Mouse (Mus musculus): ENCODE measurements at regions not wholly inside any gene's neighbourhood (a gene's known extent, or its start where the extent isn't known, plus 50 kb on each side); places are given as distances from the start of the nearest gene placed in this dataset.
"Not testable (repeated sequence)": the region's sequence is repeated elsewhere in the genome, so short reads cannot be mapped to it uniquely, and the experiment has no call there.

DNA sequence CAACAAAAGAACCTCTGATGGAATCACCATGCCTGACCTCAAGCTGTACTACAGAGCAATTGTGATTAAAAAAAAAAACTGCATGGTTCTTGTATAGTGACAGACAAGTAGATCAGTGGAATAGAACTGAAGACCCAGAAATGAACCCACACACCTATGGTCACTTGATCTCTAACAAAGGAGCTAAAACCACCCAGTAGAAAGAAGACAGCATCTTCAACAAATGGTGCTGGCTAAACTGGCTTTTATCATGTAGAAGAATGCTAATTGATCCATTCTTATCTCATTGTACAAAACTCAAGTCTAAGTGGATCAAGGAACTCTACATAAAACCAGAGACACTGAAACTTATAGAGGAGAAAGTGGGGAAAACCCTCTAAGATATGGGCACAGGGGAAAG is 284.8 kb upstream of the Shh start:
- not testable (repeated sequence) for DNase-seq

DNA sequence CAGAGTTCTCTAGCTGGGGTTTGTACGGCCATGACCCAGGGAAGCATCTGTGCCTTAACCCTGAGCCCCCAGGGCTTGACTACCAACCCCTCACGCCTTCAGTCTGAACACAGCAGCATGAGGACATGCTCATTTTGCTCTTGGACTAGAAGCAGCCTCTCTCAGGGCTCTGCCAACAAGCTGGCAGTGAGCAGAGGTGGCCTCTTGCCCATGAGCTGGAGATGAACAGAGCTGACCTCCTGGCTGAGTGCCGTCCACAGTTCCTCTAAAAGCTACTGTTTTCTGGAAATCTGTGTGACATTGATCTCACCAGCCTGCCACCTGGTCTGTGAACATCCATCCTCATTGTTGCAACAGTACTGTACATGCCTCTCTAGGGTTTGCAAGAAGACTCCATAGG is 267.7 kb upstream of the Shh start:
- peak; percentile 95 to 97 for DNase-seq

DNA sequence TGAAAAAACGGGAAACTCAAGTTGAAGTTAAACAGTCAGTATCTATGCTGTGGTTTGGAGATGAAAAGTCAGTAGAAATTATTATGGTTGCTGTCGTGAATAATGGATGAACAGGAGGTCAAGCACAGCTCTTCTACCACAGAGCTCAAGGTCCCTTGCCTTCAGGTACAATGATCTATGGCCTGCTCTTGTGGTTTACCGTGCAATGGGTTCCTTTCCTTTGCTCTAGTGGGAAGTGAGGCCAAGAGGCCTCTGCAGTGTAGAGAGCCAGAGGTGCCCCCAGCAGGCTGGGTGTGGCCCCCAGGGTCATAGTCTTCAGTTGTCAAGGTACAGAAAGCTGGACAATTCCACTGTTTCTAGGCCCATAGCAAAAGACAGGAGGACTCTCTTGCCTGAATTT is 255.0 kb upstream of the Shh start:
- DNase-seq: no peak

DNA sequence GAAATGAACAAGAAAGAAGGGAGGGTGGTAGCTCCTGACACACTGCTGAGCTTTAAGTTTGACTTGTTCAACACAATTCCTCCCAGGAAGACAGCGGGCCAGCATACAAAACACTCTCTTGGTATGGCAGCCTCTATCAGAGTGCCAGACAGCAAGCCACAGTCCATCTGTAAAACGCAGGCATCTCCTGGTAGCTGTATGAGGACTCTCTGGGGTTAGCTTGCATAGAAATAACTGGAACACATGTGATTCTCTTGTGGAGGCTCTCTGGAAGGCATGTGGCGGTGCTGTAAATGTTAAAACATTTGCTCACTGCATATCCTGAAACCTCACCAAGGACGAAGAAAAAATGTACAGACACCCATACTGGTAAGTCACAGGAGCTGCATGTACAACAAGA is 247.9 kb upstream of the Shh start:
- no peak for DNase-seq

DNA sequence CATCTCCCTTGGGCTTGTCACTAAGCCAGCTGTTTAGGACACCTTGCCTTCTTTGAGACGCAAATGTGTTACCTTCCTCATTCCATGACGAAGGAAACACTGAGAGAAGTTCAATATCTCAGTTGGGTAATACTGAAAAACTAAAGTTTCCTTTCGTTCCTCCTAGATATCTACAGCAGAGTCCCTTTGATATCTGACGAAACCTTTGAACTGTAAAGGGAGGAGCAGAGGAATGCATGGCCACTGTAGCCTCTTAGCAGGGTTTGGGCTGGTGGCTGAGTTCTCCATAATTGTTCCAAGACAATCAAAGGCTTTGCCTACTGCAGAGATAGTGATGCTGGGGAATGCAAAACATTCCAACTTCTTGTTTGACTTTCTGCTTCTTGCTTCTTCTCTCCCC is 243.5 kb upstream of the Shh start:
- no peak for DNase-seq

DNA sequence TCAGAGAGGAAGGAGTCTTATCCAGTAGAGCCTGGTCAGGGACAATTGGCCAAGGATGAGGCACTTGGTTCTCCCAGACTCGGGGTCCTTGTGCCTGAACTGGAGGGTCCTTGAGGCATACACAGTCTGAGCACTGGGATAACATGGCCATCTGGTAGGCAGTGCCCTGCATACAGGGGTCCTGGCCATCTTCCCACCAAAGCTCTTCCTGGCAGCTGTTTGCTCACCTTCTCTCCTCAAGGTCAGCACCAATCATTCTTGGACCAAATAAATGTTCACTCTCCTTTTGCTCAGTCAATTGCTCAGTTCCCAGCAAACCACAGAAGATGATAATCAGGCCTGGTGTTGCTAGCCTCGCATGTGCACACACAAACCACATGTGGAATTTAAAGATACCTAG is 242.6 kb upstream of the Shh start:
- peak; percentile 43 to 54 for DNase-seq

DNA sequence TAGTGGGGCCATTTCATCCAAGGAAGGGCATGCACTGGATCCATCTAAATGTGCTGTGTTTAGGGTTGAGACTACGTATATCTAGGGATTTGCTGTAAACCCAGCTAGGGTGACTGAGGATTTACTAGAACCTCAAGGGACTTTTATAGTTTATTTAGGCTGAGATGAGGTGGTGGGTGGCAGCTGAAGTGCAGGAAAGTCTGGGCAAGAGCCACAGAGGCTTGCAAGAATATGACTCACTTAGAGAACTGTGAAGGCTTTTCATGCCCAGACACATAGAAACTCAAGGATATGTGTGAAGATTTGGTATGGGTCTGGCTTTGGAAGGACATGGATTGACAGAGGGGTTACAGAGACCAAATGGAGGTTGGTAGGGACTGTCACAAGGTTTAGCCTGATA is 237.3 kb upstream of the Shh start:
- no peak for DNase-seq

DNA sequence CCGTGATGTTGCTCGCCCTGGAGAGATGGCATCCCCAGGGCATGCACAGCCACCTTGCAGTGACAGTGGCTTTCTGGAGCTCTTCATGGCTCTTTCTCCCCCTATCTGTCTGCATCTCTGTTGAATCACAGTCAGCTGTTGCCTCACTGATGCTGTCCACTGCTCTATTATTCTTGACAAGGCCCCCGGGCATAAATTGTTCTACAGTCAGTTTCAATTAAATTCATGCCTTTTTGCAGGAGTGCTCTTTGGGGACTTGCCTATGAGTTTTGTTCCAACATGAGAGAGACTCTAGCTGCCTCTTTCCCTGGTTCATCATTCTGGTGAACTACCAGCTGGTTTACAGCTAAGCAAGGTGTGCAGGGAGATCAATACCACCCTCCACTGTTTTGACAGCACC is 229.9 kb upstream of the Shh start:
- DNase-seq: no peak

DNA sequence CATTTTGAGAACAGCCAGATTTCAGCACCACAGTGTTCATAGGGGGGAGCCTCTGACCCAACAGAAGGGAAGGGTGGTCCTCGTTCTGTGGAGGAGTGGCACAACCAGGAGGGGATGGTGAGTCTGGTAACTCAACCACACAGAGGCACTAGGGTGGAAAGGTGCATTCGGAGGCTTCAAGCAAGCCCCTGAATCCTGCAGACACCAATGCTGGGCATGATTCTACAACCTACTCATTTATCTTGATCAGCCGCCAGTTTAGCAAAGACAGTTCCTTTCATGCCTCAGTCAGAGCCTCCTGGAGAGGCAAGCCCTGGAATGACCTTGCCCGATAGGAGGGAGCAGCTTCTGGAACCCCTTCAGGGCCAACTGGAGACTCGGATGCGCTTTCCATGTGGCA is 223.1 kb upstream of the Shh start:
- DNase-seq: peak; percentile 17 to 18

DNA sequence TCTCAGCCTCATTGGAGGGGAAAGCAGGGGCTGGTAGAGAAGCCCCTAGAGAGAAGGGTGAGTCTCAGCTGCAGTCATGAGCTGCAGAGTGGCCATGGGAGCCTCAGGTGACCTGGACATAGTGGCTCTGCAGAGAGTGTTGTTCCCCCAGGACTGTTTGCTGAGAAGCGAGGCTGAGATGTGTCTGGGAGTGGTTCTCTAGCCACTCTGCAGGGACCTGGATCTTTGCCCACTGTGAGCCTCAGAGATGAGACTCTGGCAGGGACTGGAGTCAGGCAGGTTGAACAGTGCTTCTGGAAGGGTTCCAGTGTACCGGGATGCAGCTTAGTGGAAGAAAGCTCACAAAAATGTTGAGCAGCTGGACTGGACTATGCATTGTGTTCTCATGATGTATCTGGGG is 222.6 kb upstream of the Shh start:
- DNase-seq: peak; percentile 88 to 89

DNA sequence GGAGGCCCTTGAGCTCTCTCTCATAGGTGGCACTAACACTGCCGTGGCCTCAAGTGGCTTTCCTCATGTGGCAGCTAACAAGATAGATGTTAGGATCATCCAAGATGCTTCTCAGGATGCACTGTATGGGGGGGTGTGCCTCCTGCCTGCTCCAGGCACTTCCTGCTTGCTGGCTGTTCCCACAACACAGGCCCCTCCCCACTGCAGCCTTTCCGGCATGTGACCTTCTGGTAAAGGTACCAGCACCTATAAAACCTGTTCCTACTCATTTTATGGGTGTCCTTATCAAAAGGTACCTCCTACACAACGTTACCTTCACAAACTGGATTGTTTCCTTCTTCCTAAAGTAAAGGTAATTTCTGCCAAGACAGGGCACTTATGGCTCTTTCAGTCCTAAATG is 222.1 kb upstream of the Shh start:
- no peak for DNase-seq

DNA sequence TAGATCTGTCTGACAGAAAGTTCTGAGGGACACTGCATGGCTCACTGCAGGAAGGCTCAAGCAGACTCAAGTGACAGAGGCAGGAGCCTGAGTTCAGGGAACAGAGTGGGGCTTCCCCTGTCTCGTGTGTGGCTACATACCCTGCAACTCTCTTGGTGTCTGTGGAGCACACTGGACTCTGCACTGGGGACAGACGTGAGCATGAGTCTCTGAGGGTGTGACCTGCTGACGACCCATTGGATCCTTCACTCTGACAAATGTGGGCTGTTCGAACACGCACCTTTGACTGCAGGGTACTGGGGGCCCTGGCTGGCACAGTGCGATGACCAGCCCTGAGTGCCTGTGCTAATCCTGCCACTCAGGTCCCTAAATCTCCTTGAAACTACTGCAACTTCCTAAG is 215.8 kb upstream of the Shh start:
- no peak for DNase-seq

DNA sequence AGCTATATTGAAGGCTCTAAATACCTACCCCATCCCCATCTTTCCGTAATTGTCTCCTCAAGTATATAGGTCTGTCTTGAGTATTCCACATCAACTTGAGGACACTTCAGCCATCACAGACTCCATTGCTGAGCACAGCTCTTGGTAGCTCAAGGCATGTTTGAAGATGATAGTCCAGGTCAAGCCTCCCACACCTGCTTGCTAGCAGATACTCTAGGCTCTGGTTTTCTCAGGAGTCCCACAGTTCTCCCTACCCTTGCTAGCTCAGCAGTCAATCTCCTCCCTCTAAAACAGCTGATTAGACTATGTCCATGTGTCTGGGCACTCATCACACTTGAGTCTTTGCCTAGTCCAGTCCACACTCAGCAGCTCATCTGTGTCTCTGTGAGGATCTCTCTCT is 213.3 kb upstream of the Shh start:
- DNase-seq: no peak

DNA sequence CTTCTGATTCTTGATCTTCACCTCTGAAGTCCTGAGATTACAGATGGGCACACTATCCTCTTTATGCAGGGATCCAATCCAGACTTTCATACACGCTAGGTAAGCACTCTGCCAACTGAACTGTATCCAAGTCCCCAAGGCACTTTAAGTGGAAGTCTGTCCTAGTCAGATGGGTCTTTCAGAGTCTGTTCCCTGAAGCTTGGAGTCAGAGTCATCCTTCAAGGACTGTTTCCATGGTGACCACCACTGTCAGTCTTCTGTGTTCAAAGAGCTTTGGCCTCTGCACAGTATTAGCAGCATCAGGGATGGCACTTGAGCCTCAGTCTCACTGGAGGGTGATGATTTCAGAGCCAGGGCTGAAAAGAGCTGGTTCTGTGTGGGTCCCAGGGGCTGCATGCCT is 212.7 kb upstream of the Shh start:
- DNase-seq: peak; percentile 80 to 86

DNA sequence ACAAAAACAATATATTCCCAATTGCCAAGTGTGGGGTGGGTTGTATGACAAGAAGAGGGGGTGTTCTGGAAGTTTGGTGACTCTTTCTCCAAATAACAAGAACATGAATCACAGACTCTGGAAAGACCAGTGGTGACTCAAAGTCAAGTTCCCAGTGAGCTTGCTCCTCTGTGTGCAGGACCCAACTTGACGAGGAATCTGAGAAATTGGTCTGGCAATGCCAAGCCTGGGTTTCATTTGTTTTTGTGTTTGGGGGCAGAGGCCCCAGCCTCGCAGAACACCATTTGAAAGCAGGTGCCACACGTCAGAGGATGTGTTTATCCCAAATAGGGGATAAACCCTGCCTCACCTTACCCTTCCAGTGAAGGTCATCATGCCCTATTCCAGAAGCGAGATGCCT is 163.1 kb upstream of the Shh start:
- no peak for DNase-seq

DNA sequence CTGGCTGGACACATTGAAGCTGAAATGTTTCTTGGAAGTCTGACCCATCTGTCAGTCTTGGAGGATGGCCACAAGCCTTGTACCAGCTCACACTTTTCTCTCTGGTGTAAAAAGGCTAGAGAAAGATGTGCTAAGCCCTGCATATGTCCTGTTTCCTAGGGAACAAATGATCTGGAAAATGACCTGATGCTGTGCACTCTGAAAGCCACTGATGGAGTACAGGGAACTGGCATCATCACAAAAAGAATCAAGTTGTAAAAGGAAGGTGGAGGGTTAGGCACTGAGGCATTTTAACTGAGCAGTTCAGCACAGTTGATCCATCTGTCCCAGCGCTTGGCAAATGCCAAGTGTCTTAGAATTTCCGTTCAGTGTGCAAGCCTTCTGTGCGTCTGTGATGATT is 144.8 kb upstream of the Shh start:
- DNase-seq: peak; percentile 83 to 87

DNA sequence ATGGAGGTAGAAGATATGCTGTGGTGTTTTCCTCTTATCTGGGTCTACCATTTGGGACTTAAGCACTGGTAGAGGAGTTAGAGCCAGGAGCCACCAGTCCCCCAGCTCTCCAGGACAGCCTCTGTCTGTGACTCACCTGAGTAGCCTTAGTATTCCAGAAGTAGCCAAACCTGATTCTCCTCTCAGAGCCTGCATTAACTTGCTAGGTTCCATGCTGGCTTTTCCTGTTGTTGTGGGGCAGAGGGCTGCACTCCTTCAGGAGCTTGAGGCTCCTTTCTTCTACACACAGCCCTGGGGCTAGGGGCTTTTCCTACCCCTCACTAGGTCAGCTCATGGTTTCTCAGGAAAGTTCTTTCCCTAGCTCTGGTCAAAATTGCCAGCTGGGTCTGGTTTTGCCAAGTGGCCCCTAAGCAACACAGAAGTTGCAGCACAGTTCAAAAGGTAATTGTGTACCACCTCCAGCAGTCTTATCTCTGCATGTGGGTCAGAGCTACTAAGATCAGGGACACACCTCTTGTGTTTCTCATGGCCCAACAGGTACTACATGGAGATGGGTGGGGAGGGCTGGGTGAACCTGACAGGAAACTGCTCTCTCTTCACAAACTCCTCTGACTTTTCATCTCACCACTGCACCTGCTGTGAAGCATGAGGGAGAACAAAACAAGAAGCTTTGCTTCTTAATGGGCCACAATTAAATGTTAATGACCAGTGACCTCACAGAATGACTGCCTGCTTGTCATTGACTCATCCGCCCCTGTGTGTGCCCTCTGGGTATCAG is 129.7 kb upstream of the Shh start:
- DNase-seq: no peak

DNA sequence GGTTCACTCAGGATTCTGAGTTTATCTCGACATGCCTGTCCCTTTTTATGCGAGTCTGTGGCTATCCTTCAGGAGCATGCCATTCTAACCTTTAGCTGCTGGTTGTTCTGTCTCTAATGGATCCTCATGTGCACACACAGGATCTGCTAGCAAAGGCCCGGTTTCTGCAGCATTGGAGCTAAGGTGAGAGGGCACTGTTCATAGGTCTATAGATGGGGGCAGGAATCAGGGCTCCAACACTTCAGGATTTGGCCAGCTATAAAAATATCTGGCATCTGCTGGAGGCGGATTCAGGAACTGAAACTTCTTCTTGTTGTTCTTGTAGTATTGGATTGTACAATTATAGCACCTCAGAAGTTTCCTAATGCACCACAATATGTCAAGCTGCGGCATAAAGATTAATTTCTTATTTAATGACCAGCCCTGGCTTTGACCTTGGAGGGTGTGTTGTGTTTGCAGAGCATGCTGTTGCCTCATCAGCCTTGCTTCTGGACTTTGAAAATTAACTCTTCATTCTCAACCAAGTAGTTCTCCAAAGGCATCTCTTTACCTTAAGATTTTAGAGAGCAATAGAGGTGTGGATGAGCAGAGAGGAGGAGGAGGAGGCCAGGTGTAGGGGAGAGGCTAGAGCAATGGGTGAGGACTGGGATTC is 104.4 kb upstream of the Shh start:
- no peak for DNase-seq

DNA sequence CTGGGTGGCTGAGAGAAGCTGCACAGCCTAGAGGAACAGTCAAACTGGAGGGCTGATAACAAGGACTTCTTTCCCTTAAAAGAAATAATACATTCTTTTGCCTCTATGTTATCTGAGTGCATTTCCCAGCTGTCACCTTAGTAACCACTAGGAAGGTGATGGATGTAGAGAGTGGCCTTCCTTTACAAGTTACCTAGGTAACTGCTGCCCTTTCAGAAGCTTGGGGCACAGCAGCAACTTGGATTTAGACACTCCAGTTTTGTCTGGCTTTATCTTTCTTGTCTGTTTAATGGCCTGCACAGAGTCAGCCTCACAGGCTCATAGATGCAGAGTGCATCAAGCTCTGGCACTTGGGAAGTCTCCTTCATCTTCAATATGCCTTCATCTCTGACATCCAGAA is 101.4 kb upstream of the Shh start:
- no peak for DNase-seq

DNA sequence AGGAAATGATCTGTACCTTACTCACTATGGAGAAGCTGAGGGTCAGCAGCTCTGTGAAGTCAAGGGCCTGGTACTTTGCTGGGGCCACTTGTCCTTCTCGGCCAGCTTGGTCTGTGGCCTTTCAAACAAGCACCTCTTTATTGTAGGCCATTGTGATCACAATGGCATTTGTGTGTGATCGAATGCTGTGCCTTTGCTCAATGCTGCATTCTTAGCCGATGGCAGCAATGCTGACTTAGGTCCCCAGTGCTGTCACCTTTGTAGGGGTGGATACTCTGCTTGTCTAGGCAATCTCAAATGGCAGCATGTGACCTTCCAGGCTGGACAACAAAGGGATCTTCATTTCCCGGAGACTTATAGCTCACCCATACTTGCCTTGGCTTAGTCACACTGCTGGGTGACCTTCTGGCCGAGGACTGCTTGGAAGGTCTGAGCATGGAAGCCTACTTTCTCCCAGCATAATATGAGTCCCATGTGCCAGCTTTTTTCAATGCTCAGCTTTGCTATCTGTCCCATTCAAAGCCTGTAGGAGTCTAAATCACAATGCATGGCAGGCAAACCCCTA is 100.4 kb upstream of the Shh start:
- no peak for DNase-seq

DNA sequence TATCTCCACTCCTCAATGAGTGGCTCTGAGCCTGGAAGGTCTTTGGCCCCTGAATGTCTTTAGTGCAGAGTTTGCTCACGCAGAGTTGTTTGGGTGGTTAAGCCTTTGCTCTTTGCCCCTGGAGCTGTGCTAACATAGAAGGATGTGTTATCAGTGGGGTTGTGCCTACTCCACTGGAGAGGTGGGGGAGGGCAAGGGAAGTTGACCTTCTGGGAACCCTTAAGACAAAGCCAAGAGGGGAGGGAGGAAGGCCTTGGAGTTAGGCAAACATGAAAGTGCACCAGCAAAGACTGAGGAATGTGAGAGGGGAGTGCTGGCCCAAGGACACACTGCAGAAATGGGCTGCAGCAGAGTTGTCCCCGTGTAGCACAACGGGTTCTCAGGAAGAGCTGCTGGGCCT is 96.3 kb upstream of the Shh start:
- DNase-seq: no peak

DNA sequence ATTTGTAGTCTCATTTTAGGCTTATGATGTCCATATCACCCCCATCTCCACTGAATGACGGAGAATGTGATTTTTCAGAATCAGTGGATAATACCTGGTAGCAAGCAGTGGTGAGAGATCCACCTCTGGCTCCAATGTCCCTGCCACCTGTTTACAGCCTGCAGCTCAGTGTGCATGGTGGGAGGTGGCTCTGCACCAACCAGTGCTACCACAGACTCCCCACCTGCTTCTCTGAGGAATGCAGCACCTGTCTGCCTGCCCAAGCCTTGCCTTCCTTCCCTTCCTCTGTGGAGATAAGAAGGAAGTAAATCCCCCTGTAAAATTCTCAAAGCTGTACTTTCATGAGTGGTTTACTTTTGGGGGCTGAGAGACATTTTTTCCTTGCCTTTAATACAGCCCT is 95.9 kb upstream of the Shh start:
- DNase-seq: no peak

DNA sequence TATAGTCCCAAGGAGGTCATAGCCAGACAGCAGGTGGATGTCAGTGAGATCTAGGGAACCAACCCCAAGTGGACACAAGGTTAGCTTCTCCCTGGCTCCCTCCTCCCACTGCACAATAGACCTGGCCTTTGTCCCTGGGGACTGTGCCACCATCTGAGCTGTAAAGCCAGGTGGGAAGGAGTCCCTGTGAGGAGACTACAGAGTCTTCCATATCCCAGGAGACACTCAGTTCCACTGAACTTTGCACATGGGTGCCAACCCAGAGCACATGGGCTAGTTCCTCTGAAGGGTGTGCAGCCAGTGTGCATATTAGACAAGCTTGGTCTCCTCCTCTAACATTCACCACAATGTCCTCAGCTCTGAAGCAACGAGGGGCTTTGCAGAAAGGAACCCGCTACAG is 86.5 kb upstream of the Shh start:
- no peak for DNase-seq

DNA sequence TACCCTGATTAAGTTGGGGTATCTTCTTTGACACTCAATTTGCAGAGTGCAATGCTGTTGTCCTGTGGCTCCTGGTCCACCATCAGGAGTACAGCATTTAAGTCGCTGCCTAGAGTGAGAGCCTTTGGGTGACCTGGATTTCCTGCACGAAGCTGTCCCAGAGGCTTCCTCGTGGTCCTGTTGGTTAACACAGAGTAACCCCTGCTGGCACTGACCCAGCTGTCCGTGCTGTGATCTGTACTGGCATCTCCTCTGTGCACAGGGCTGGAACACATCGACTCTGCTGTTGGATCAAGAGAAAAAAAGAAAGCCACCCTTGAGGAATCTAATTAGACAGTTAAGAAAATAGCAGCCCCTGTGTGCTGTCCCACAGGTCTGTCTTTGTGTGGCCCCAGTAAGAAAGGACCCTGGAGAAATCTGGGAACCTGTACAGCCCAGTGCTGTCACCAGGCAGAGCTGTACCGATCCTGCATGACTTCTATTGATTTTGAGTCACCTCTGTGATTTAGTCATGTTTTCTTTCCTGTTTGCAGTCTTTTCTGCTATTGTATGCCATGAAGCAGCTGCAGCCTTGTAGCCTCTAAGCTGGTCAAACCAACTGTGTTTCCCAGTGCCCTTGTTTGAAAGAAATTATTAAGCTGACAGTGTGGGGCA is 63.3 kb upstream of the Shh start:
- DNase-seq: peak; percentile 52 to 56
